Mouse (Mus musculus) heart, postnatal 0 days (tissue): ENCODE data around the gene Wdr3. TPM values are rescaled to one million over a fixed set of nuclear protein-coding genes. Genes with fewer than 3 reads are reported as not detected.

Source experiments
- ATAC-seq: fragments of 200-750 bp; cut with Nextera tagmentation; 2 replicates; pipeline ENCODE4 v1.8.0; 2017; ENCODE audit warnings: low read depth, moderate number of reproducible peaks, moderate library complexity; ENCODE audit not compliant: insufficient read depth
- DNase-seq: peaks from one replicate; pipeline ENCODE4 v3.0.0-alpha.2; 2016; ENCODE audit warnings: low spot score
- H3K27ac ChIP-seq: fragments of 300-500 bp; sonication (generic); 2 replicates; pipeline ENCODE4 v1.5.1; 2014; ENCODE audit warnings: low read depth, mild to moderate bottlenecking
- H3K27me3 ChIP-seq: fragments of 300-500 bp; sonication (generic); 2 replicates; pipeline ENCODE4 v1.6.1; 2014; ENCODE audit warnings: low read length, mixed read lengths; ENCODE audit not compliant: control insufficient read depth, insufficient read depth
- H3K36me3 ChIP-seq: fragments of 300-500 bp; sonication (generic); replicated peaks from 2 replicates; pipeline ENCODE4 v1.6.1; 2014; ENCODE audit warnings: low read length, mixed read lengths; ENCODE audit not compliant: control insufficient read depth, insufficient read depth
- H3K4me1 ChIP-seq: fragments of 300-500 bp; sonication (generic); 2 replicates; pipeline ENCODE4 v1.6.1; 2014; ENCODE audit warnings: antibody characterized with exemption; ENCODE audit not compliant: control insufficient read depth, insufficient read depth
- H3K4me2 ChIP-seq: fragments of 300-500 bp; sonication (generic); 2 replicates; pipeline ENCODE4 v1.6.1; 2014; ENCODE audit warnings: low read depth, mild to moderate bottlenecking, low read length, moderate library complexity
- H3K4me3 ChIP-seq: fragments of 300-500 bp; sonication (generic); 2 replicates; pipeline ENCODE4 v1.5.1; 2014; ENCODE audit warnings: low read depth, low read length
- H3K9ac ChIP-seq: fragments of 300-500 bp; sonication (generic); replicated peaks from 2 replicates; pipeline ENCODE4 v1.6.1; 2014; ENCODE audit warnings: low read depth, low read length, mixed read lengths
- H3K9me3 ChIP-seq: fragments of 300-500 bp; sonication (generic); replicated peaks from 2 replicates; pipeline ENCODE4 v1.6.1; 2016; ENCODE audit warnings: low read length; ENCODE audit not compliant: control insufficient read depth
- CTCF ChIP-seq: IDR thresholded peaks from 2 replicates; pipeline ENCODE4 v1.5.1; 2016; ENCODE audit warnings: antibody characterized with exemption, control low read depth, low read depth
- EP300 ChIP-seq: IDR thresholded peaks from 2 replicates; pipeline ENCODE4 v1.6.1; 2016; ENCODE audit warnings: antibody characterized with exemption, low read depth
- WGBS: fragments of 180-500 bp; shearing (Covaris S2); extraction: QIAGEN DNeasy Blood & Tissue Kit; methylation state at CpG from one replicate; pipeline ENCODE4 v1.1.7; 2014; 5-methylcytosine and 5-hydroxymethylcytosine counted together
- polyA plus RNA-seq: library from polyadenylated mRNA; unstranded; fragments of >200 nt; fragmentation: Nextera tagmentation; extraction: Ambion mirVana; gene quantifications from 2 replicates; pipeline ENCODE4 v1.2.1, GENCODE M21; 2015
- total RNA-seq: library from RNA; depleted of rRNA; stranded (reverse); fragments of >200 nt; gene quantifications from 2 replicates; pipeline ENCODE4 v1.2.3, GENCODE M21; 2014; ENCODE audit warnings: low replicate concordance; rRNA removed

The Wdr3 gene
- total RNA-seq (4.7 and 10.5 TPM in 2 replicates), polyA plus RNA-seq (10.7 and 13.6 TPM in 2 replicates)

- TF ChIP-seq CTCF = no peak
- no peak for TF ChIP-seq EP300
- peak; percentile 96 for ATAC-seq
- H3K4me3 ChIP-seq = peak within 1 kb of the TSS; percentile 86
These were observed at the start of gene Wdr3, which contains the start of gene Gdap2 for GRCm38 (mm10) chr3:100162315-100163105. Wdr3 (minus strand) TSS chr3:100162407. Gdap2 (plus strand) TSS chr3:100162381.

GRCm38 (mm10) chr3:100206973-100207372 is 44.8 kb upstream of the Wdr3 start:
- Histone ChIP-seq H3K36me3 (peaks cover 51% of the 10 kb centered on the region), H3K9me3 (no peaks in the 10 kb centered on the region)
- TF ChIP-seq EP300 (no peak), CTCF (no peak)

More at GRCm38 (mm10) chr3:100162315-100163105, at the start of gene Wdr3, which contains the start of gene Gdap2:
- H3K4me1 ChIP-seq = peaks cover 4% of the 10 kb centered on the region; the same call in 1 of the 2 replicates
- peak; percentile 94 for DNase-seq
- H3K36me3 ChIP-seq = peaks cover 11% of the 10 kb centered on the region
- WGBS = under 1% methylated on average over 49 of the region's 55 CpGs
- no peaks in the 10 kb centered on the region for H3K27me3 ChIP-seq
- H3K9ac ChIP-seq = peak within 1 kb of the TSS; percentile 79
- no peaks in the 10 kb centered on the region for H3K9me3 ChIP-seq
- peak within 1 kb of the TSS; percentile 76 for H3K4me2 ChIP-seq
- H3K27ac ChIP-seq = peak within 1 kb of the TSS; percentile 90

GRCm38 (mm10) chr3:100201554-100201953 is 39.3 kb upstream of the Wdr3 start:
- Histone ChIP-seq H3K36me3 (peaks cover 70% of the 10 kb centered on the region), H3K4me2 (no peak overlapping the region), H3K9ac (no peak overlapping the region), H3K27ac (no peak overlapping the region), H3K27me3 (no peaks in the 10 kb centered on the region), H3K9me3 (no peaks in the 10 kb centered on the region), H3K4me3 (no peak overlapping the region), H3K4me1 (no peaks in the 10 kb centered on the region)
- no peak for TF ChIP-seq EP300
- TF ChIP-seq CTCF = no peak
- DNase-seq = no peak
- ATAC-seq = peak; percentile 24; the same call in 1 of the 2 replicates
- 76% methylated on average over 7 of the region's 7 CpGs for WGBS

More at GRCm38 (mm10) chr3:100206973-100207372, 44.8 kb upstream of the Wdr3 start:
- ATAC-seq (no peak), DNase-seq (no peak)
- WGBS = 50% methylated on average over 1 of the region's 1 CpGs
- no peak overlapping the region for H3K27ac ChIP-seq
- H3K4me2 ChIP-seq = no peak overlapping the region
- H3K4me3 ChIP-seq = no peak overlapping the region
- no peaks in the 10 kb centered on the region for H3K27me3 ChIP-seq
- no peaks in the 10 kb centered on the region for H3K4me1 ChIP-seq
- H3K9ac ChIP-seq = no peak overlapping the region

- 57% methylated on average over 5 of the region's 5 CpGs for WGBS
- no peak overlapping the region for H3K27ac ChIP-seq
- H3K36me3 ChIP-seq = peaks cover 69% of the 10 kb centered on the region
- ATAC-seq (no peak), DNase-seq (no peak)
- no peaks in the 10 kb centered on the region for H3K9me3 ChIP-seq
- TF ChIP-seq CTCF = no peak
- TF ChIP-seq EP300 = no peak
- no peaks in the 10 kb centered on the region for H3K4me1 ChIP-seq
- H3K4me3 ChIP-seq = no peak overlapping the region
- no peaks in the 10 kb centered on the region for H3K27me3 ChIP-seq
- no peak overlapping the region for H3K9ac ChIP-seq
- no peak overlapping the region for H3K4me2 ChIP-seq
These were observed 32.0 kb upstream of the Wdr3 start for GRCm38 (mm10) chr3:100194210-100194609.

- H3K4me3 ChIP-seq = no peak overlapping the region
These were observed 27.7 kb upstream of the Wdr3 start for GRCm38 (mm10) chr3:100189861-100190260.

More at GRCm38 (mm10) chr3:100189861-100190260, 27.7 kb upstream of the Wdr3 start:
- Histone ChIP-seq H3K27me3 (no peaks in the 10 kb centered on the region), H3K9me3 (no peaks in the 10 kb centered on the region), H3K9ac (no peak overlapping the region), H3K4me2 (no peak overlapping the region), H3K36me3 (peaks cover 67% of the 10 kb centered on the region), H3K27ac (no peak overlapping the region), H3K4me1 (no peaks in the 10 kb centered on the region)
- TF ChIP-seq EP300 (no peak), CTCF (no peak)
- 83% methylated on average over 11 of the region's 11 CpGs for WGBS
- ATAC-seq (no peak), DNase-seq (no peak)
